Mouse (Mus musculus): ENCODE results near the gene Mrpl52.

Mrpl52 gene

GRCm38 (mm10) chr14:54409980-54410810 is 16.5 kb upstream of the Mrpl52 start:
- ATAC-seq (ENCODE audit: insufficient number of reproducible peaks, low FRiP score, low TSS enrichment), result no peak

GRCm38 (mm10) chr14:54412000-54412576 is 14.6 kb upstream of the Mrpl52 start:
- no peak for ATAC-seq (ENCODE audit: insufficient number of reproducible peaks, low FRiP score, low TSS enrichment)

GRCm38 (mm10) chr14:54412629-54413170 is 14.0 kb upstream of the Mrpl52 start:
- ATAC-seq (ENCODE audit: insufficient number of reproducible peaks, low FRiP score, low TSS enrichment), result no peak

- no peak for ATAC-seq (ENCODE audit: insufficient number of reproducible peaks, low FRiP score, low TSS enrichment)
These were observed 12.6 kb upstream of the Mrpl52 start for GRCm38 (mm10) chr14:54413877-54414700.

- no peak for ATAC-seq (ENCODE audit: insufficient number of reproducible peaks, low FRiP score, low TSS enrichment)
These were observed 11.3 kb upstream of the Mrpl52 start for GRCm38 (mm10) chr14:54415241-54416020.

- no peak for ATAC-seq (ENCODE audit: insufficient number of reproducible peaks, low FRiP score, low TSS enrichment)
These were observed 10.4 kb upstream of the Mrpl52 start for GRCm38 (mm10) chr14:54416229-54416775.

GRCm38 (mm10) chr14:54416830-54417229 is 9.9 kb upstream of the Mrpl52 start:
- ATAC-seq (ENCODE audit: insufficient number of reproducible peaks, low FRiP score, low TSS enrichment), result no peak

- no peak for ATAC-seq (ENCODE audit: insufficient number of reproducible peaks, low FRiP score, low TSS enrichment)
These were observed 9.1 kb upstream of the Mrpl52 start, which contains the start of gene Slc7a7 for GRCm38 (mm10) chr14:54417623-54418081. Gene Slc7a7 (minus strand): TSS chr14:54417780.

GRCm38 (mm10) chr14:54421014-54421413 is 5.7 kb upstream of the Mrpl52 start:
- ATAC-seq (ENCODE audit: insufficient number of reproducible peaks, low FRiP score, low TSS enrichment), result no peak

GRCm38 (mm10) chr14:54423406-54423805 is 3.3 kb upstream of the Mrpl52 start:
- ATAC-seq (ENCODE audit: insufficient number of reproducible peaks, low FRiP score, low TSS enrichment), result no peak

GRCm38 (mm10) chr14:54424634-54425033 is 2.1 kb upstream of the Mrpl52 start:
- no peak for ATAC-seq (ENCODE audit: insufficient number of reproducible peaks, low FRiP score, low TSS enrichment)

GRCm38 (mm10) chr14:54425540-54425939 is 1.2 kb upstream of the Mrpl52 start:
- ATAC-seq (ENCODE audit: insufficient number of reproducible peaks, low FRiP score, low TSS enrichment), result no peak

- 0 out of 2 replicates have a peak, but pooled peaks have one; percentile 5 for ATAC-seq (ENCODE audit: insufficient number of reproducible peaks, low FRiP score, low TSS enrichment)
These were observed 563 bp upstream of the Mrpl52 start for GRCm38 (mm10) chr14:54426003-54426688.

- ATAC-seq (ENCODE audit: insufficient number of reproducible peaks, low FRiP score, low TSS enrichment), result no peak
These were observed 987 bp downstream of the Mrpl52 start for GRCm38 (mm10) chr14:54427696-54428095.

- ATAC-seq (ENCODE audit: insufficient number of reproducible peaks, low FRiP score, low TSS enrichment), result no peak
These were observed 1.7 kb downstream of the Mrpl52 start for GRCm38 (mm10) chr14:54428421-54428820.

GRCm38 (mm10) chr14:54429332-54430093 is 2.8 kb downstream of the Mrpl52 start:
- ATAC-seq (ENCODE audit: insufficient number of reproducible peaks, low FRiP score, low TSS enrichment), result no peak

- no peak for ATAC-seq (ENCODE audit: insufficient number of reproducible peaks, low FRiP score, low TSS enrichment)
These were observed 3.9 kb downstream of the Mrpl52 start for GRCm38 (mm10) chr14:54430406-54431145.

All from cerebellum, adult (tissue).